Comparison of ENCODE assay signal across 7 mouse cellular contexts in the genomic region with DNA sequence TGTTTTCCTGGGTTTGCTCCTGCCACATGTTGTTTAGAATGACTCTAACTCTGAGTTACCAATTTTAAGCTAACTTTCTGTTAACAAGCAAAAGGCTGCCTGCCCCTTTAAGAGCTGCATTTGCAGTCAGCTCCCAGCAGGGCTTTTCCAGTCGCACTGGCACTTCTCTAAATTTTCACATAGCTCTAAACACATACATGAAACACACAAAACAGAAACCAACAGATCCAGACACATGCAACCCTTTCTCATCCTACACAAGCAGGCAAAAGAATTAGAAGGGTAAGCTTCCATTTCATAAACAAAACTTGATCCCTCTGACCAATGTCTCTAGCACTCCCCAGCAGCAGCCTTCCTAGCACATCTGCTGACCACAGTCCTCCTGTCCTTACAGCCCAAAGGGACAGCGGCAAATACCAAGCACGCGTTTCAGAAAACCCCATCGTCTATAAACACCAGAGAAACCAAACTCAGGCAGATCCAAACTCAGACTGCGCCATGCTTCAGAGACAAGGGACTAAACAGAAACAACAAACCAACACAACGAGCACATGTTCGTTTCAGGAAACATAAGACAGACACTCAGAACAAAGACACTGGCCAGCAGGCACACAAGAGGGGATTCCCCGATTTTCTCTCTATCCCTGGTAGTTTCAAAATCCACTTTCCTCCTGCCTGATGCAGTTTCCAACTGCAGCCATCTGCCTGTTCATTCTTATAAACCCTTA.
DNase-seq lines count a peak whose midpoint lies in the region; ATAC-seq and TF ChIP-seq lines count a peak whose summit lies in the region.
"Not testable (repeated sequence)": the region's sequence is repeated elsewhere in the genome, so short reads cannot be mapped to it uniquely, and the experiment has no call there.

No protein-coding gene starts in this region.

- WGBS in embryonic facial prominence, embryonic 11.5 days, result 41% methylated on average over 9 of the region's 9 CpGs
- WGBS in hindbrain, embryonic 12.5 days, result 28% methylated on average over 9 of the region's 9 CpGs
- 34% methylated on average over 9 of the region's 9 CpGs for WGBS in kidney, postnatal 0 days
- WGBS in neural tube, embryonic 13.5 days, result 41% methylated on average over 9 of the region's 9 CpGs

- H3K36me3 ChIP-seq in embryonic facial prominence, embryonic 11.5 days (replicated peaks; ENCODE audit: control insufficient read depth, insufficient read depth, low read depth, low read length); hindbrain, embryonic 12.5 days; kidney, postnatal 0 days (ENCODE audit: insufficient read depth, low read length); neural tube, embryonic 13.5 days: not testable (repeated sequence)

- H3K9me3 ChIP-seq in embryonic facial prominence, embryonic 11.5 days (replicated peaks; ENCODE audit: control insufficient read depth, low read length); hindbrain, embryonic 12.5 days (replicated peaks); kidney, postnatal 0 days (replicated peaks; ENCODE audit: low read length); neural tube, embryonic 13.5 days: not testable (repeated sequence)

- not testable (repeated sequence) for TF ChIP-seq CTCF in kidney, postnatal 0 days (IDR thresholded peaks at IDR 0.05; ENCODE audit: low read depth)

- H3K4me2 ChIP-seq in embryonic facial prominence, embryonic 11.5 days (ENCODE audit: low read depth, low read length); kidney, postnatal 0 days (ENCODE audit: low read length): not testable (repeated sequence)
- peak overlapping the region; percentile 19; the same call in 1 of the 2 replicates for H3K4me2 ChIP-seq in hindbrain, embryonic 12.5 days (replicated peaks)
- peak overlapping the region; percentile 28; the same call in 1 of the 2 replicates for H3K4me2 ChIP-seq in neural tube, embryonic 13.5 days

- H3K27ac ChIP-seq in embryonic facial prominence, embryonic 11.5 days (replicated peaks; ENCODE audit: low read depth, low read length); hindbrain, embryonic 12.5 days; kidney, postnatal 0 days; neural tube, embryonic 13.5 days (replicated peaks): not testable (repeated sequence)

- not testable (repeated sequence) for H3K9ac ChIP-seq in embryonic facial prominence, embryonic 11.5 days (replicated peaks; ENCODE audit: low read length); hindbrain, embryonic 12.5 days; kidney, postnatal 0 days (ENCODE audit: low read depth, low read length)
- H3K9ac ChIP-seq in neural tube, embryonic 13.5 days, result peak overlapping the region; percentile 12; the same call in 1 of the 2 replicates

- ATAC-seq in embryonic facial prominence, embryonic 11.5 days (replicated peaks; ENCODE audit: insufficient number of reproducible peaks, low FRiP score, low TSS enrichment, low read depth); hindbrain, embryonic 12.5 days (ENCODE audit: low FRiP score); kidney, postnatal 0 days (replicated peaks; ENCODE audit: low FRiP score, low read depth); neural tube, embryonic 13.5 days (ENCODE audit: low read depth): not testable (repeated sequence)
- ATAC-seq in megakaryocyte progenitor cell, adult 5-6 weeks (replicated peaks; ENCODE audit: poor library complexity), result 0 out of 2 replicates have a peak, but pooled peaks have one; percentile 37

- not testable (repeated sequence) for H3K27me3 ChIP-seq in embryonic facial prominence, embryonic 11.5 days (ENCODE audit: control insufficient read depth, insufficient read depth, low read length); hindbrain, embryonic 12.5 days; kidney, postnatal 0 days (ENCODE audit: insufficient read depth, low read length); neural tube, embryonic 13.5 days

- H3K4me1 ChIP-seq in embryonic facial prominence, embryonic 11.5 days (ENCODE audit: control insufficient read depth, insufficient read depth, low read length); hindbrain, embryonic 12.5 days; kidney, postnatal 0 days (replicated peaks; ENCODE audit: insufficient read depth, low read length); neural tube, embryonic 13.5 days (replicated peaks): not testable (repeated sequence)

- DNase-seq in MEL-GATA-1-ER (ENCODE audit: extremely low read depth, low read depth), result peak; percentile 15
- peak; percentile 38 for DNase-seq in embryonic facial prominence, embryonic 11.5 days (ENCODE audit: low spot score)
- DNase-seq in forelimb bud, embryonic 11.5 days (ENCODE audit: low read depth, low spot score), result peak; percentile 25
- DNase-seq in kidney, postnatal 0 days (ENCODE audit: low spot score), result peak; percentile 19

- not testable (repeated sequence) for H3K4me3 ChIP-seq in embryonic facial prominence, embryonic 11.5 days (ENCODE audit: low read depth, low read length); hindbrain, embryonic 12.5 days; kidney, postnatal 0 days (replicated peaks; ENCODE audit: low read depth, low read length); neural tube, embryonic 13.5 days
